In the genomic region with DNA sequence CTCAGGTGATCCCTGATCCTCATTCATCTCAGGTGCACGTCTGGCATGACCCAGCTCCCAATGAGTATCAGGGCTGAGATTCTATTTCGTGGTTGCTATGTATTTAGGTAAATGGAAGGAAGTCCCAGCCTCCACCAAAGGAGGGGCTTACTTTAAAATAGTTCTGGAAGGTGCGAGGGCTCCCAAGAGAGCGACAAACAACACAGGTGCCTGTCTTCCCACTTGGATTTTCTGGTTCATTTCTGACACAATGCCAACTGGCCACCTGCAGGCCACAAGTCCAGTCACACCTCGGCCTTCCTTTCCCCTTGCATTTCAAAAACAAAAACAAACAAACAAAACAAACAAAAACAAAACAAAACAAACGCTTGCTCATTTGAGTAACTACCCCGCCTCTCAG, we compare ENCODE assay signal across 13 mouse cellular contexts. TPM values are rescaled to one million over a fixed set of nuclear protein-coding genes. Genes with fewer than 3 reads are reported as not detected.
DNase-seq lines count a peak whose midpoint lies in the region; ATAC-seq and TF ChIP-seq lines count a peak whose summit lies in the region.
"Had no signal": no experiment of that assay in that cellular context is flagged by ENCODE, and none has a peak within 500 bp of the region (broad histone marks: within the 10 kb centered on the region; RNA-seq: fewer than 3 reads in every experiment).

No protein-coding gene starts in this region.

- no peak for DNase-seq in forebrain, postnatal 0 days
- DNase-seq in forebrain, embryonic 14.5 days (ENCODE audit: low spot score), result no peak
- DNase-seq in layer of hippocampus, adult 2 months (ENCODE audit: low spot score in 2 of 2), result no peak
- DNase-seq in layer of hippocampus, adult 11-12 months (ENCODE audit: low spot score), result no peak
- DNase-seq in lung, postnatal 25 days (ENCODE audit: low spot score), result peak; percentile 24
- DNase-seq: gastrocnemius, postnatal 25 days; heart, postnatal 14 days; right cerebral cortex, adult 18-20 months; thymus, postnatal 14 days had no signal

- H3K4me3 ChIP-seq in forebrain, postnatal 0 days (ENCODE audit: low read depth, low read length), result no peak overlapping the region
- H3K4me3 ChIP-seq in forebrain, embryonic 14.5 days (ENCODE audit: low read depth, low read length), result no peak overlapping the region
- peak overlapping the region; percentile 76 for H3K4me3 ChIP-seq in layer of hippocampus, adult 2 months
- H3K4me3 ChIP-seq in cortical plate, adult 2 months (ENCODE audit: insufficient read depth, low read length), result peak overlapping the region; percentile 100

- H3K27ac ChIP-seq in forebrain, postnatal 0 days (ENCODE audit: low read depth, low read length), result no peak overlapping the region
- H3K27ac ChIP-seq in forebrain, embryonic 14.5 days (ENCODE audit: low read depth, low read length), result no peak overlapping the region
- peak overlapping the region; percentile 99 for H3K27ac ChIP-seq in layer of hippocampus, adult 2 months
- H3K27ac ChIP-seq in cortical plate, adult 2 months (ENCODE audit: insufficient read depth, low read length), result peak overlapping the region; percentile 68

- H3K9me3 ChIP-seq in forebrain, postnatal 0 days (ENCODE audit: low read length), result no peaks in the 10 kb centered on the region
- H3K9me3 ChIP-seq in forebrain, embryonic 14.5 days (replicated peaks; ENCODE audit: control insufficient read depth, low read length), result no peaks in the 10 kb centered on the region

- H3K36me3 ChIP-seq in forebrain, postnatal 0 days (ENCODE audit: insufficient read depth), result no peaks in the 10 kb centered on the region
- no peaks in the 10 kb centered on the region for H3K36me3 ChIP-seq in forebrain, embryonic 14.5 days (ENCODE audit: control insufficient read depth, insufficient read depth, low read length)

- no peak for ATAC-seq in forebrain, postnatal 0 days
- ATAC-seq in forebrain, embryonic 14.5 days, result no peak
- ATAC-seq in frontal cortex, adult (ENCODE audit: low TSS enrichment), result no peak
- ATAC-seq: activated CD4-positive, CD25-positive, alpha-beta regulatory T cell, adult 4 months had no signal

- peaks cover 9% of the 10 kb centered on the region for H3K27me3 ChIP-seq in forebrain, postnatal 0 days (ENCODE audit: insufficient read depth, low read length)
- peaks cover 19% of the 10 kb centered on the region for H3K27me3 ChIP-seq in forebrain, embryonic 14.5 days (replicated peaks; ENCODE audit: control insufficient read depth, insufficient read depth, low read length)

- H3K9ac ChIP-seq in forebrain, postnatal 0 days, result no peak overlapping the region
- H3K9ac ChIP-seq in forebrain, embryonic 14.5 days (ENCODE audit: low read length), result no peak overlapping the region

- peak overlapping the region; percentile 92; the same call in 1 of the 2 replicates for H3K4me2 ChIP-seq in forebrain, postnatal 0 days (ENCODE audit: low read depth)
- no peak overlapping the region for H3K4me2 ChIP-seq in forebrain, embryonic 14.5 days (ENCODE audit: low read length)

- no peak for TF ChIP-seq CTCF in forebrain, postnatal 0 days (IDR thresholded peaks at IDR 0.05; ENCODE audit: low read depth)
- TF ChIP-seq CTCF in layer of hippocampus, adult 2 months (conservative IDR thresholded peaks at IDR 0.05), result peak; percentile 25; the same call in 1 of the 2 replicates
- no peak for TF ChIP-seq CTCF in cortical plate, adult 2 months (IDR thresholded peaks at IDR 0.05; ENCODE audit: extremely low read depth, insufficient read depth, low read length)

- WGBS in forebrain, postnatal 0 days, result 58% methylated on average over 7 of the region's 7 CpGs
- WGBS in forebrain, embryonic 14.5 days, result 54% methylated on average over 7 of the region's 7 CpGs

- H3K4me1 ChIP-seq in forebrain, postnatal 0 days (ENCODE audit: insufficient read depth), result no peaks in the 10 kb centered on the region
- H3K4me1 ChIP-seq in forebrain, embryonic 14.5 days (ENCODE audit: control insufficient read depth, insufficient read depth, low read length), result no peaks in the 10 kb centered on the region
- H3K4me1 ChIP-seq in cortical plate, adult 2 months (ENCODE audit: control insufficient read depth, insufficient read depth, low read length), result peaks cover 5% of the 10 kb centered on the region

- TF ChIP-seq POLR2A in cortical plate, adult 2 months (IDR thresholded peaks at IDR 0.05; ENCODE audit: extremely low read depth, insufficient read depth, low read length), result no peak

RNA-seq across cellular contexts. Expression of a gene that starts 1.4 kb away (rescaled TPM):
- 20.5 and 22.7 TPM in 2 replicates for total RNA-seq in forebrain, postnatal 0 days (2014; rRNA removed)
- polyA plus RNA-seq in forebrain, postnatal 0 days (2015; fragmentation: Nextera tagmentation; extraction: Ambion mirVana), result 10.4 and 13.6 TPM in 2 replicates
- polyA plus RNA-seq in forebrain, embryonic 14.5 days (2014; fragmentation: Nextera tagmentation; extraction: Ambion mirVana), result 1.7 and 2.0 TPM in 2 replicates
- total RNA-seq in layer of hippocampus, adult 2 months (2021), result 100 to 1,000 TPM; 399 to 415 TPM
- 142 and 171 TPM in 2 replicates for polyA plus RNA-seq in cortical plate, adult 2 months (2012; rRNA removed)
- total RNA-seq: common myeloid progenitor, adult 5-6 weeks had no signal

Comparison
In these comparisons a context has a peak if more than half of its experiments do, and no peak if none do; other contexts are left out.
1. H3K27ac ChIP-seq: peak in layer of hippocampus, adult 2 months (single experiment) and cortical plate, adult 2 months (single experiment); none in forebrain, postnatal 0 days (single experiment) and forebrain, embryonic 14.5 days (single experiment).
2. H3K4me3 ChIP-seq: peak in layer of hippocampus, adult 2 months (single experiment) and cortical plate, adult 2 months (single experiment); none in forebrain, postnatal 0 days (single experiment) and forebrain, embryonic 14.5 days (single experiment).